Mouse (Mus musculus): ENCODE data around the gene Csnk1d.

GRCm38 (mm10) chr11:120922528-120922927 lies 68.6 kb downstream of the Csnk1d start:
- TF ChIP-seq CTCF (IDR thresholded peaks at IDR 0.05; ENCODE audit: low read depth, low read length): no peak
- TF ChIP-seq GATA1 (IDR thresholded peaks at IDR 0.05; ENCODE audit: borderline replicate concordance, low read length): no peak
- no peak for TF ChIP-seq TAL1 (conservative IDR thresholded peaks at IDR 0.05; ENCODE audit: low read depth, low read length)
